Mouse (Mus musculus) bone marrow, adult 2 months (tissue): ENCODE data around the gene Ifna15. TPM values are rescaled to one million over a fixed set of nuclear protein-coding genes. Genes with fewer than 3 reads are reported as not detected.

ENCODE experiments used
- H3K27ac ChIP-seq: fragments of 200-500 bp; 2 replicates; pipeline ENCODE4 v1.5.1; 2012; ENCODE audit warnings: low read depth, mild to moderate bottlenecking, control low read depth, inconsistent platforms, low read length; ENCODE audit not compliant: control insufficient read depth, poor library complexity, insufficient read depth
- H3K4me1 ChIP-seq: fragments of 200-500 bp; 2 replicates; pipeline ENCODE4 v1.6.1; 2011; ENCODE audit warnings: low read length; ENCODE audit not compliant: control insufficient read depth, insufficient read depth
- H3K4me3 ChIP-seq: fragments of 200-500 bp; replicated peaks from 2 replicates; pipeline ENCODE3; 2011; ENCODE audit warnings: mild to moderate bottlenecking, low read depth, low read length, control low read depth; ENCODE audit not compliant: control insufficient read depth
- CTCF ChIP-seq: fragments of 200-500 bp; IDR thresholded peaks from 2 replicates; pipeline ENCODE4 v1.5.1; 2011; ENCODE audit warnings: low read length, control low read depth; ENCODE audit not compliant: control insufficient read depth, insufficient read depth
- POLR2A ChIP-seq: fragments of 200-500 bp; IDR thresholded peaks from 2 replicates; pipeline ENCODE4 v1.6.1; 2011; ENCODE audit warnings: low read depth, mild to moderate bottlenecking, control low read depth, low read length, borderline replicate concordance; ENCODE audit not compliant: control insufficient read depth
- WGBS: fragments of 180-500 bp; shearing (Covaris S2); methylation state at CpG from one replicate; pipeline ENCODE4 v1.1.7; 2018; 5-methylcytosine and 5-hydroxymethylcytosine counted together
- polyA plus RNA-seq: library from polyadenylated mRNA; stranded (reverse); fragments of >200 nt; gene quantifications from 2 replicates; pipeline ENCODE4 v1.2.4, GENCODE M21; 2011; ENCODE audit warnings: low replicate concordance; ENCODE audit not compliant: missing spikeins, insufficient read depth, insufficient read length

Ifna15 gene
- polyA plus RNA-seq, 1 experiment: not detected

DNA sequence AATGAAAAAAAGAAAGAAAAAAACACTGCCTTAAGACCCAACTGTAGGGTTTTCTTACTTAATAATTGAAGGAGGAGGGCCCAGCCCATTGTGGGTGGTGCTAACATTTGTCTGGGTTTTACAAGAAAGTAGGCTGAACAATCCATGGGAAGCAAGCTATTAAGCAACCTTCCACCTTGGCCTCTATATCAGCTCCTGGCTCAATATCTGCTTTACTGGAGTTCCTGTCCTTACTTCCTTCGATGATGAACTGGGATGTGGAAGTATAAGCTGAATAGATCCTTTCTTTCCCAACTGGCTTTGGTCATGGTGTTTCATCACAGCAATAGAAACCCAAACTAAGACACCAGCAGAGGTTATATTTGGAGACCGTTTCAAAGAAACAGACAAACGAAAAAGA is 32.7 kb downstream of the Ifna15 start:
- TF ChIP-seq CTCF: no peak
- no peak for TF ChIP-seq POLR2A
- Histone ChIP-seq H3K27ac (no peak overlapping the region), H3K4me3 (no peak overlapping the region), H3K4me1 (peaks cover 1% of the 10 kb centered on the region; the same call in 1 of the 2 replicates)
- WGBS: 60% methylated on average over 3 of the region's 3 CpGs

DNA sequence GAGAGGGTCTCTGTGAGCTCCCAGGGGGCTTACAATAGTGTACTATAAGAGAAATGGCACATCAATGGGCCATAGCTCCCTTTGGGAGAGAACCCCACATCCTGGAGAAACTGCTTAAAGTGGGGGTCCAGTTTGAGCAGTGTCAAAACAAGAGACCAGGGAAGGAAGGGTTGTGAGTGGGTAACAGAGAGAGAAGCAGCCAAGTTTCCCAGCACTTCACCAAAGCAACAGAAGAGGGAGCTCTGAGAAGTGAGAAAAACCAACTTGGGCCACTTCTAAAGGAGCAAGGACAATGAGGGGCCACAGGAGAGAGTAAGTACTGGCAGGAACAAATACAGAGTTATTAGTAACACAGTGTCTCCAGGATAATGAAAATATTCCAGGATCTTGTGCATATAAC is 34.8 kb downstream of the Ifna15 start:
- Histone ChIP-seq H3K4me1 (peaks cover 1% of the 10 kb centered on the region; the same call in 1 of the 2 replicates), H3K27ac (no peak overlapping the region), H3K4me3 (no peak overlapping the region)
- TF ChIP-seq CTCF: peak; percentile 16; the same call in 1 of the 2 replicates
- no peak for TF ChIP-seq POLR2A

DNA sequence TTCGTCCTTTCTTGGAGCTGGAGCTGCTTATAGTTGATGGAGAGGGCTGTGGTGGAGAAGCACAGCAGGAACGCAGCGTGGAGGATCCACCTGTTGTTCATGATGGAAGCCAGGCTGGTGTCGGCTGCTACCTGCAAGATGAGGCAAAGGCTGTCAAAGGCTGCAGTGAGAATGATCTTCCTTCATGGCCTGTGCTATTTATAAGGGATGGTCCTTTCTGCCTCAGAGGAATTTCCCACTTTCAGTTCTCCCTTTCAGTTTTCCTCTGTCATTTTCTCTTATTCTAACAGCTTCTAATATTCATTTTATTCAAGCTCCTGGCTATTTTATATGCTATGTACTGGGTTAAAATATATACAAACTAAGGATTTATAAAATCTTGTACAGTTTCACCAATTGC is 35.4 kb downstream of the Ifna15 start, which contains the start of gene Ifnb1:
TSS of gene Ifnb1 (minus strand) at position 101 of the 400 bp plus-strand sequence.
- 86% methylated on average over 4 of the region's 4 CpGs for WGBS
- no peak for TF ChIP-seq POLR2A
- TF ChIP-seq CTCF: no peak
- H3K4me1 ChIP-seq: peaks cover 1% of the 10 kb centered on the region; the same call in 1 of the 2 replicates
- H3K27ac ChIP-seq: no peak within 1 kb of the TSS
- H3K4me3 ChIP-seq: no peak within 1 kb of the TSS

DNA sequence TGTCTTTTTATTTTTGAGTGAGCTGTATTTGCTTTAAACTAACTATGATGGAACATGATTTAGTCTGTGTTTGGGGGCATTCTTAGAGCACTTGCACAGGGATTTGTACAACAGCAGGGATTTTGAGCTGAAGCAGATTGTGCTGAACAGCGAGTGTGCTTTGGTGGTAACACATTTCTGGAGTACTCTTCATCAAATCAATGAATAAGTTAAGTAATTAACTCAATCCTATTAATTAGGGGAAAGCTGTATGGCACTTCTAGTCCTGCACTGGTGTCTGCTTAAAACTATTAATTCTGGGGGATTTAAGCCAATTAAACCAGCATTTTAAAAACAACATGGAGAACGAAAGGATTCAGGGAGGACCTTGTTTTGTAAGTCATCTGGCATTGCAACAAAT is 40.1 kb downstream of the Ifna15 start:
- no peak for TF ChIP-seq CTCF
- TF ChIP-seq POLR2A: no peak
- Histone ChIP-seq H3K4me3 (no peak overlapping the region), H3K27ac (no peak overlapping the region), H3K4me1 (no peaks in the 10 kb centered on the region; the same call in 1 of the 2 replicates)
- WGBS: 87% methylated on average over 2 of the region's 2 CpGs

DNA sequence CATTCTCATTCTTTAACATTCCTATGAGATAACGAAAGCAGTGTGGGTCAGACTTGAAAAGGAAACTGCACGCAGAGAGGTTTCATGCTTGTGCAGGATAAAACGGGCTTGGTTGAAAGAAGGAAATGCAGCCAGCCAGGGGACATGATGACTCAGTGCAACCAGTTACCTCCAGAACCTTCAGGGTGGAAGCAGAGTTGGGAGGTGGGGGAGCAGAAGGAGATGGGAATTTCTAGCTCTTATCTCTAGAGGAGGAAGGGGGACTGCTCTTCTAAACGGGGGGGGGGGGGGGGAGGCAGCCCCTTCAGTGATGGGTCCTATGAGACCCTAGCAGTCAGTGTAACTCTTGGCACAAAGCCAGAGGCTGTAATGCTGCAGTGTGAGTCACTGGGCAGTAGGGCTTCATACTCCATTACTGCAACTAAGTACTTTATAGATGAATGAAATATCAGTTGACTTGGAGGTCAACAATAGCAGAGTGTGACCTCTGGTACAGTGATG is 42.3 kb downstream of the Ifna15 start:
- WGBS: 1% methylated on average over 4 of the region's 4 CpGs
- Histone ChIP-seq H3K27ac (no peak overlapping the region), H3K4me1 (no peaks in the 10 kb centered on the region), H3K4me3 (no peak overlapping the region)
- no peak for TF ChIP-seq CTCF
- no peak for TF ChIP-seq POLR2A

DNA sequence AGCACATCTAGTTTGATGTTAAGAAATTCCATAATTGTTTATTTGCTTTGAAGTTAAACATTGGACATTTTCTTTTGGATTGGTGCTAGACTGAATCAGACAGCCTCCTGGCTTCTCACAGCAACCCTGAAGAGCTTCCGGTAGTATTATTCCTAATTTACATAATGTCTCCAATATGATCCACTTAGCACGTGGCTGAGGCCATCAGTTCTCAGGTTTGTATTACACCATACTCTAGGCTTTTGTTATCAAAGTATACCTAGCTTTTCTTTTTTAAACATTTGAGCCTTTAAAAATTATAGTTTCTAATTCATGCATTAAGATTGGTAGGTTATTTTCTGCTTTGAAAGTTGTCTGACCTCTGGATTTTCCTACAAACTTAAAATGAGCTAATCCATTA is 42.8 kb downstream of the Ifna15 start:
- no peaks in the 10 kb centered on the region for H3K4me1 ChIP-seq
- no peak overlapping the region for H3K4me3 ChIP-seq
- no peak overlapping the region for H3K27ac ChIP-seq
- TF ChIP-seq CTCF: no peak
- TF ChIP-seq POLR2A: no peak
- 28% methylated on average over 2 of the region's 2 CpGs for WGBS

DNA sequence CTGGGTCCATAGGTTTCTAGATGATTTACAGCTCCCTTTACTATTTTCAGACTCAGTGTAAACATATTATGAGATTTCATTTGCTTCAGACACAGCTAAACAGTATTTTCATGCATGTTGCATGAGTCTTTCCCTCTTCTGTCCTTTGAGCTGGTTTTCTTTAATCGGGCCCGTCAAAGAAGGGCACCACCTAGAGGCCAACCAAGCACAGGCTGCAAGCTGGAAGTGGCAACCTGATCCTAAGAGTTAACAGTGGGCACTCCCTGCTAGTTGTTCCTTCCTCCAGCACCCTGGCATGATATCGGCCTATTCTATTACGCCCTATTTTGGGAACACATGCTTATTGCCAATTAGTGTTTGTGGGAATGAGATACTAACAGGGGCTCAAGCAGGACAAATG is 43.6 kb downstream of the Ifna15 start:
- Histone ChIP-seq H3K4me1 (no peaks in the 10 kb centered on the region), H3K4me3 (no peak overlapping the region), H3K27ac (no peak overlapping the region)
- WGBS: 14% methylated on average over 4 of the region's 4 CpGs
- TF ChIP-seq POLR2A: no peak
- peak; percentile 82 for TF ChIP-seq CTCF

DNA sequence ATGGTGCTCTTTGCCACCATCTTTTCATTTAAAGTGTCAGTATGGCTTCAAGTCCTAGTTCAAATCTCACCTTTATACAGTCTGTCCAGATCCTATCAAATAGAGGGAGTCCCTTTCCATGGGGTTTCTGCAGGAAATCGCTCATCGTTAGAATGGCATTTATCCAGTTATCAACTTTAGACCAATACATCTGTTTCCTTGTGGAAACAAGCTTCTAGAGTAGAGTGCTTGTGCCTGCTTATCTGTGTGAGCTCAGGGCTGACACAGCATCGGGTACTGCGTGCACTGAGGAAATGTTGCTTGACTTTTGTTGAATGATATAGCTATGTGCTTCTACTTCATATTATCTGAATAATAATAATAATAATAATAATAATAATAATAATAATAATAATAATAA is 44.3 kb downstream of the Ifna15 start:
- no peak overlapping the region for H3K27ac ChIP-seq
- no peaks in the 10 kb centered on the region for H3K4me1 ChIP-seq
- 44% methylated on average over 4 of the region's 4 CpGs for WGBS
- TF ChIP-seq POLR2A (no peak), CTCF (no peak)
- H3K4me3 ChIP-seq: no peak overlapping the region

Other genes starting within 250 kb of the Ifna15 start
- 3.5 and 10.8 TPM in 2 replicates for gene Hacd4, start 119.3 kb downstream of the Ifna15 start, polyA plus RNA-seq
- gene Ifnb1, start 35.5 kb downstream of the Ifna15 start, polyA plus RNA-seq: not detected in 2 replicates
- gene Ifna14, start 13.6 kb upstream of the Ifna15 start, polyA plus RNA-seq: not detected in 2 replicates
- not detected in 2 replicates for gene Ifna9, start 34.1 kb upstream of the Ifna15 start, polyA plus RNA-seq
- gene Ifna12, start 45.1 kb upstream of the Ifna15 start, polyA plus RNA-seq: not detected in 2 replicates
- gene C87499, start 76.2 kb upstream of the Ifna15 start, polyA plus RNA-seq: not detected in 2 replicates
- gene Ifna13, start 86.2 kb upstream of the Ifna15 start, polyA plus RNA-seq: 1.9 TPM in 1 of 2 replicates, not detected in the other
- not detected in 2 replicates for gene Ifna16, start 118.7 kb upstream of the Ifna15 start, polyA plus RNA-seq
- not detected in 2 replicates for gene Ifna2, start 125.7 kb upstream of the Ifna15 start, polyA plus RNA-seq
- gene Ifnab, start 133.1 kb upstream of the Ifna15 start, polyA plus RNA-seq: not detected in 2 replicates
- not detected in 2 replicates for gene Gm26566, start 163.6 kb upstream of the Ifna15 start, polyA plus RNA-seq
- 10.8 and 18.3 TPM in 2 replicates for gene Klhl9, start 164.2 kb upstream of the Ifna15 start, polyA plus RNA-seq
- not detected in 2 replicates for gene Gm13271, start 196.6 kb upstream of the Ifna15 start, polyA plus RNA-seq
- gene Gm13283, start 201.9 kb upstream of the Ifna15 start, polyA plus RNA-seq: not detected in 2 replicates
- gene Gm13290, start 215.6 kb upstream of the Ifna15 start, polyA plus RNA-seq: not detected in 2 replicates
- not detected in 2 replicates for gene Gm13289, start 218.7 kb upstream of the Ifna15 start, polyA plus RNA-seq
- gene Gm13272, start 221.6 kb upstream of the Ifna15 start, polyA plus RNA-seq: not detected in 2 replicates
- gene Ifnz, start 223.9 kb upstream of the Ifna15 start, polyA plus RNA-seq: not detected in 2 replicates
- not detected in 2 replicates for gene Gm13276, start 227.5 kb upstream of the Ifna15 start, polyA plus RNA-seq
- gene Gm13277, start 230.4 kb upstream of the Ifna15 start, polyA plus RNA-seq: not detected in 2 replicates
- not detected in 2 replicates for gene Gm13278, start 233.3 kb upstream of the Ifna15 start, polyA plus RNA-seq
- not detected in 2 replicates for gene Gm13275, start 236.2 kb upstream of the Ifna15 start, polyA plus RNA-seq
- gene Gm13279, start 239.2 kb upstream of the Ifna15 start, polyA plus RNA-seq: not detected in 2 replicates
- not detected in 2 replicates for gene Gm13285, start 241.4 kb upstream of the Ifna15 start, polyA plus RNA-seq
- gene Gm13287, start 245.0 kb upstream of the Ifna15 start, polyA plus RNA-seq: not detected in 2 replicates
- gene Gm13288, start 247.3 kb upstream of the Ifna15 start, polyA plus RNA-seq: not detected in 2 replicates